Mouse (Mus musculus) bone marrow macrophage, adult 2 months (primary cell): ENCODE measurements around the gene Nms.

ENCODE experiments used
- CTCF ChIP-seq: IDR thresholded peaks from 2 replicates; pipeline ENCODE4 v1.5.1; 2012; ENCODE audit warnings: low read depth, mild to moderate bottlenecking, low read length, moderate library complexity
- POLR2A ChIP-seq: IDR thresholded peaks from 2 replicates; pipeline ENCODE4 v1.6.1; 2012; ENCODE audit warnings: mild to moderate bottlenecking, low read depth, low read length, borderline replicate concordance

DNA sequence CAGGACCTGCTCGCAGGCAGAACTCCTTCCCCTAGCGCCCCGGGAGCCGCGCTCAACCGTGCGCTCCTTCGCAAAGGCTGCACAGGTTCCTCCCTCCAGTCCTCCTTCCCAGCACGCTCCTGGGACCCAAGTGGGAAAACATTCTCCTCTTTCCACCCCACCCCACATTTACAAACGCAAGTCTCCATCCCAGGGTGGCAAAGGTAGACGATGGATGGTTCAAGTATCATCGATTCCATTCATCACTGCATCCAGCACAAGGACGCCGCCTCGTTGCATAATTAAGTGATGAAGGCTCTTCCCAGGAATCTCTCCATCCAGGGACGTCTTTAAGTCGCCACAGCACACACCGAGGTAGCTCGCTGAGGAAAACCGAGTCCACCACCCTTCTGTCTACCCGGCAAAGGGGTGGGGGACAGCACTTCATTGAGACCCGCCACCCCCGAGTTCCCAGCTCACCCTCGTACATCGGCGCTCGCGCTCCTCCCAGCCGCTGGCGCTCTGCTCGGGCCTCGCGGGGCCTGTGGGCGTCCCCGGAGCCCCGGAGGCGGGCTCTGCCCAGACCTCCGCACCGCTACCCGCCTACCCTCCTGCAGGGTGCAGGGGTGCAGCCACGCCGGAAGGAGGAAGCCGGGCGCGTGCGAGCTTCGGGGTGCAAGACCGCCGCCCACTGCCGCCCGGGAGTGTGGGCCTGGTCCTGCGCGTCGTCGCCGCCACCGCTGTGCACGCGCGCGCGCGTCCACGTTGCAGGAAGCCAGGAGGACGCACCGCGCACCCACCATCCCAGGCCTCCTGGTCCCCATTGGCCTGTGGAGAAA, 41.3 kb upstream of the Nms start, which contains the start of gene Chst10:
- no peak for TF ChIP-seq POLR2A
- TF ChIP-seq CTCF: no peak
